Mouse (Mus musculus): ENCODE data around the gene Il18bp.

DNA sequence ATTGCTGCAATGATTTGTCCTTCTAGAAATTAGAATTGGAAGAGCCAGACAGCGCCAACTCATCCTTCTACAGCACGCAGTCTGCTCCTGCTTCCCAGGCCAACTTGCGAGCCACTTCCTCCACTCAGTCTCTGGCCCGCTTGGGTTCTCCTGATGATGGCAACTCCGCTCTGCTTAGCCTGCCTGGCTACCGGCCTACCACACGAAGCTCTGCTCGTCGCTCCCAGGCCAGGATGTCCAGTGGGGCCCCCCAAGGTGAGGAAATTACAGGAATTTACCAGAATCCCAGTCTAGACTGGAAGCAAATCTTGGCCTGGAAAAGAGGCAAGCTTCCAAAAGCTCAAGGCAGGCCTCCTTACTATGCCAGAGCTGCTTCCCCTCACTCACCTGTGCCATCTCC is 6.6 kb downstream of the Il18bp start:
- no peak for TF ChIP-seq CTCF (IDR thresholded peaks at IDR 0.05 in 2 of 3, conservative IDR thresholded peaks at IDR 0.05 in 1 of 3; ENCODE audit: control insufficient read depth in 1 of 3, insufficient read depth in 1 of 3, low read depth in 2 of 3, low read length in 3 of 3, poor library complexity in 1 of 3, severe bottlenecking in 1 of 3)
- no peak for TF ChIP-seq GATA1 (IDR thresholded peaks at IDR 0.05; ENCODE audit: low read depth, low read length)
- TF ChIP-seq USF1 (IDR thresholded peaks at IDR 0.05; ENCODE audit: low read depth, low read length): no peak
- TF ChIP-seq EP300 (IDR thresholded peaks at IDR 0.05; ENCODE audit: low read depth in 1 of 2, low read length in 2 of 2): no peak
- no peak for TF ChIP-seq POLR2A (IDR thresholded peaks at IDR 0.05; ENCODE audit: control insufficient read depth in 1 of 2, insufficient read depth in 1 of 2, low read depth in 1 of 2, low read length in 2 of 2, poor library complexity in 1 of 2)
- TF ChIP-seq ETS1 (IDR thresholded peaks at IDR 0.05; ENCODE audit: low read depth, low read length): no peak
- no peak for TF ChIP-seq ZC3H11A (IDR thresholded peaks at IDR 0.05; ENCODE audit: low read depth, low read length)
- no peak for TF ChIP-seq POLR2AphosphoS2 (IDR thresholded peaks at IDR 0.05; ENCODE audit: low read length)
- TF ChIP-seq MAFK (IDR thresholded peaks at IDR 0.05; ENCODE audit: borderline replicate concordance, low read depth, low read length): no peak
- no peak for TF ChIP-seq KAT2A (conservative IDR thresholded peaks at IDR 0.05; ENCODE audit: low read depth, low read length)
- TF ChIP-seq RAD21 (IDR thresholded peaks at IDR 0.05; ENCODE audit: low read depth, low read length): no peak
